Mouse (Mus musculus) c-Kit-positive CD71-negative TER-119-negative erythroid progenitor cells, embryonic 14.5 days (primary cell): ENCODE data around the gene Mcm2.

Experiments
- DNase-seq: peaks from one replicate; pipeline ENCODE4 v3.0.0-alpha.2; 2013; ENCODE audit warnings: low read depth

Mcm2 gene

DNA sequence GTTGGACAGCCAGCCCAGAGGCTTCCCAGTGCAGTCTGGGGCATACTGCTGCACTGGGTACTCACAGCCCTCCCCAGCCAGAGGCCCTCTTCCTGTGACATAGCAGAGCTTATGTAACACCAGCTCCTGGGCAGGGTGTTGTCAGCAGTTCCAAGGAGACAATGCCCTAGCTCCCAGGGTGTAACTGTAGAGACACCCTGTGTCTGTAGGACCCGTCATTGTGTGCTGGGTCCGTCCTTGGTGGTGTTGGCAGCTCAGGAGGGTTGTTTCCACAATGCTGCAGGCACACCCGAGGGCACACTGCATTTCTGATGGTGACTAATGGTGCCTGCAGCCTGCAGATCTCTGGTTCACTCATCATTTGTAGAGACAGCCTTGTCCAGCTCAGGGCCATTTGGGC is 28.3 kb upstream of the Mcm2 start:
- DNase-seq, result no peak

DNA sequence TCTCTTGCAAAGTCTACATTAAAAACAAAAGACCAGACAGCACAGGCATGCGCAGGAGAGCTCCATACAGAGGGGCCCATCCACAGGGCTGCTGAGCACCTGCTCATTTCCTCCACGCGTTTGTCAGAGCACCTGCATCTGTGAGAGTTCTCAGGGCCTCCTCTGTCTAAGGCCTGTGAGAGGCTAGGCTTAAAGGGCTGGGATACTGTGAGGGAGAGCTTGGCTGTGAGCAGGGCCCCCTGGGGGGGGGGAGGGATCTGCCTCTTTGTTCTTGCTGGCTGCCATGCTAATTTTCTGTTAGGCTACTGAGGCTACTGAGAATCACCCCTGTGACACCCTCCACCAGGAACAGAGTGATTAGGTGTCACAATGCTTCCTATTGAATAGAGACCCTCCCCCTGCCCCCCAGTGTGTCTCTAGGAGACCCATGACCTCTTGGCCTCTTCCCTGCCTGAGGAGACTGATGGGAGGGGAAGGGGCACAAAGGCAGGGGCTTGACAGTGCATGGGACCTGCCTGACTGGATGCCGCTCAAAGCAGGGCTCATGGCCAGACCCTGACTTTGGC is 27.1 kb upstream of the Mcm2 start:
- DNase-seq, result no peak

DNA sequence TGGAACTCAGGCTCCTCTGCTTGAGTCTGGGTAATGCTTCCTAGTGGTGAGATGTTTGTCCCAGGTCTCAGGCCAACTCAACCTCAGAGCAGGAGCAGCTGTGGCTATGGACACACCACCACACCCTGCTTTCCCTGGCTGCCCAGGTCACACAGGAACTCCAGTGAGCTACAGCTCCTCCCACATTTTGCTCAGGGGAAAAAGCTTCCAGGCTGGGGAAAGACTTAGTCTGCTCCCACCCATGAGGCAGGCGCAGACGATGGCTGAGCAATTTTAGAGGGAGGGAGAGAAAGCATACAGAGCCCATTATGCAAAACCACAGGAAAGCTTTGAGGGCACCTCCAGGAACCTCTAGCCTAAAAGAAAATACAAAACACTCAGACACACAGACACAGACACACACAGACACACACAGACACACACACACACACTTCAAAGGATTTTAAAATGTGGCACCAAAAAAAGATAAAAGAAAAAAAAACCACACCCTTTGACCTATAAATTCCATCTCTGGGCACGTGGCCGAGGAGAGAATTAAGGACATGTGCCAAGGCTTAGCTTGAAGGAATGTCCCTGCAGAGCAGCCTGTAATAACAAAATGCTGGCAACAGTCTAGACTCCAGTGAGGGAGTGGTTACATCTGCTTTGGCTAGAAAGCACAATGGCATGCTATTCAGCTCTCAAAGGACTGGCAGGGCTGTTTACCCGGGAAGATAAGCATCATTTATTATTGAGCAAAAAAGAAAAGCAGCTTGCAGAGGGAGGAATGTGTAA is 26.1 kb upstream of the Mcm2 start:
- DNase-seq, result no peak

DNA sequence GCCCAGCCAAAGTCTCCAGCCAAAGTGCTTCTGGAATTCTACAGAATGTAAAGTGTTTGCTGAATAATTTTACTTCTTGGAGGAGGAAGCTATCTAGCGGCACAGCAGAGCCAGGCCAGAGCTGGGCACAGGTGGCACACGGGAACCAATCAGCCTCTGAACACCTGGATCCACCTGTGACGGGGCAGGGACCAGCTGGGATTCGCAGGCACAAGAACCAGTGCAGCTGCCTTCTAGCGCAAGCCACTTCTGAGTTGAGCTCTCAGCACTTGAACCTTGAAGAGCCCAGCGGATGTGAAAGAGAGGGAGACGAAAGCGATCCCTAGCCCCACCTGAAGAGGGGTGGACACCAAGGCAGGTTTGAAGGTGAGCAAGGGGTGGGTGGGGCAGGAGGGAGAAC is 20.2 kb upstream of the Mcm2 start:
- no peak for DNase-seq

DNA sequence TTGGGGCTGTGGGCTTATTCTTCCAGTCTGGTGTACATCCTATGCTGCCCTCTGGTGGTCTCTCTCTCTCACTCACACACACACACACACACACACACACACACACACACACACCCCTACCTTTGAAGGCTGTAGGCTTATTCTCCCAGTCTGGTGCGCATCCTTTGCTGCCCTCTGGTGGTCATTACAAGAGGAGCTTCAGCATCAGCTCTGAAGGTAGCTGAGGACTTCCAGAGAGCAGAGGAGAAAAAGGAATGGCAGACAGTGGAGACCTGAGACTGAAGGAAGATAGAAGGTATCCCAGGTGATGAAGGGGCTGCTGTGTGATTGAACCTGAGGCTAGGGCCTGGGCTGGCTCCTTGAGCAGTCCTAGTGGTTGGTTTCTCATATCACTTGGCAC is 17.6 kb upstream of the Mcm2 start:
- no peak for DNase-seq

DNA sequence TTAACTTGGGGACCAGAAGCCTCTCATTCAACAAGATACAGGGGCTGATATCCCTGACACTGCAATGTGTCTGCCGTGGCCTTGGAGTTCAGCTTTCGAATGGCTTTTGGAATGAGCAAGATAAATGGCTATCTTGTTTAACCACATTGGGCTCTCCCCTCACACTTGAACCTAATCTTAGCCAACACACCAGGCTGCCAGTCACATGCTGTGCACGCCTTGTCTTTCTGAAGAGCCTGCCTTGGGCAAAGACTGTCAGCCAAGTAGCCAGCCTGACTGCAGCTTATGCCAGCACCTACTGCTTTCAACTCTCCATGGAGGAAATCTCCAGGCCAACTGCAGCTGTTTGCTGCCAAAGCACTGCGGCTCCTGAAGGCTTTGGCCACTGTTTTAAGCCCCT is 16.9 kb upstream of the Mcm2 start:
- DNase-seq, result no peak

DNA sequence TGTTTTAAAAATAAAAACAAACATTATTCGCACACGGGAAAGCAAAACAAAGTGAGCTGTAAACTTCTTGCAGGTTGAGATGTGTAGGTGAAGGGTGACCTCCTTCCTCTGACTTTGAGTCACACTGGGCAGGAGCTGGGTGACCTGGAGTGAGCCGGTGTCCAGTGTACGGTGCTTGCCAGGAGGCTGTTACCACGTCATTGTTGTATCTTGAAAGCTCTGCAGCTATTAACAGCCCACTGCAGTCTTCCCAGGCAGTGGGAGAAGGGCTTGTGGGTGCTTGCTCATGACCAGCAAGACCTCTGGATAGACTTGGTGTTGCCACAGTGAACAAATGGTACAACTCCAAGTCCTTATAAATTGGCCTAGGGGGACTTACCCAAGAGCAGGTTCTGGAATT is 16.2 kb upstream of the Mcm2 start:
- no peak for DNase-seq

DNA sequence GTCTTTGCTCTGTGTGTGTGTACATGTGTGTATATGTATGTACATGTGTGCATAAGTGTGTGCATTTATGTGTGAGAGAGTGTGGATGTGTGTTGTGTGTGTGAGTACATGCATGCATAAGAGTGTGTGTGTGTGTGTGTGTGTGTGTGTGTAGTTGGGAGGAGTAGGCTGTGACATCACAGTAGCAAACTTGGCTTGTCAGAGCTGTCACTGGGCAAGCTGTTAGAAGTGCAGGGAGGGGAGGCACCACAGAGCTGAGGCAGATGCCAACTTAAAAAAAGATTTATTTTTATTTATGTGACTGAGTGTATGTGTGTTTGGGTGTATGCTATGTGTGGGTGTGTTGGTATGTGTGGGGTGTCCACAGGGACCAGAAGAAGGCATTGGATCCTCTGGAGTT is 14.9 kb upstream of the Mcm2 start:
- DNase-seq, result no peak

DNA sequence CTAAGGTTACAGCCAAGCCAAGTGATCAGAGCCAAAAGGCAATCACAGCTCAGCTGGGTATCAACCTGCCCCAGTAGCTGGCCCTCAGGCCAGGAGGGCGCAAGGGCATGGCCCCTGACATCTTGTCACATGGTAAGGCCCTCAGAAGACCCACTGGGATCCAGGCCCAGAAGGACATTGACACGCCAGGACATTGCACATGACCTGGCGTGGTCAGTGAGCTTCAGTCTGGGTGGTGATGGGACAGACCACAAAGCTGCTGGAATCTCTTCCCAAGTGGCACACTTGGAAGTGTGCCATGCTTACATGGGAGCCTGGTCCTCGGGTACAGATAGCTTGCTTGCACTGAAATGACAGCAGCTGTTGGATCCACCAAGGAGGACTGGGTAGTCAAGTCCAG is 14.4 kb upstream of the Mcm2 start:
- DNase-seq, result no peak

DNA sequence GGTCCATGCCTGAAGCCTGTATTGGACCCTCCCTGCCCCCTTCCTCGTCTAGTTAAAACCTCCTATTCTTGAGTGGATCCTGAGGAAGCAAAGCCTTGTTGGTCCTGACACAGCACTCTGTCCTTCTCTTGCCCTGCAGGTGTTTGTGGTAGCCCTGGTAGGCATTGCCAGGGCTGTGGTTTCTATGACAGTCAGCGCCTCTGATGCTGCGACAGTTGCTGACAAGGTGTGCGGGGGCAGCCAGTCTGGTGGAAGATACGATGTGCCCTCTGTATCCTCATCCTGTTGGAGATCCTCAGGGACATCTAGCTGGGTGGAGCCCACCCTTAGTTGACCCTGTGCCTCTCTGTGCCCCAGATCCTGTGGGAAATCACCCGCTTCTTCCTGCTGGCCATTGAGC is 10.6 kb upstream of the Mcm2 start:
- DNase-seq, result no peak

DNA sequence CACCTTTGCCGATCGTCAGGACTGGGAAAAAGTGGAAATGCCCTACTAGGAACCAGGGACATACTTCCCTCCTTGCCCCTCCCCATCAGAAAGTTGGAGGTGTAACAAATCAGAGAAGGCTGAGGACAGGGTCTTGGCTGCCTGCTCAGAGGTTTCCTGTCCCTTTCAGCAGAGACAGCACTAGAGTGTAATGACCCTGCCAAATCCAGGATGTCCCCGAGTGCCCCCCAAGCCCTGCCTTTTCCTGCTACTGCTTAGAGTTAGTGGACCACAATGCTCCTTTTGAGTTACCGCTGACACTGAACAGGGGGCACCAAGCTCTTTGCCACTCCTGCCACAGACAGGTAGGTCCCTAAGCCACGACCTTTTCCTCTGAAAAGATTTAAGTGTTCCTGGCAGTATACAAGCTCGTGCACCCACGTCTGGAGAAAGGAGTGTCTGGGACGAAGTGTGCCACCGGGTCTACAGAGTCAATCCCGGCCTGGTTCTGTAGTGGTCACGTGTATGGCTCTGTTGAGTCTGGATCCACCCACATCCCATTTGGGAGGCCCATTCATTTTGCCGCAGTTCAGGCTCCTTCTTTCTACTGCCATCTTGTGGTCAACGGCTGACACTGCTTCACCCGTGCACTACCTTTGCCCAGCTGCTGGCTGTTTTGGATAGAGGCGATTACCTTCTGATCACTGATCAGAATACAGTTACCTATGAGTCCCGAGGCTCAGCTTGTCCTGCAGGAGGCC is 8.0 kb upstream of the Mcm2 start:
- DNase-seq, result peak; percentile 54

DNA sequence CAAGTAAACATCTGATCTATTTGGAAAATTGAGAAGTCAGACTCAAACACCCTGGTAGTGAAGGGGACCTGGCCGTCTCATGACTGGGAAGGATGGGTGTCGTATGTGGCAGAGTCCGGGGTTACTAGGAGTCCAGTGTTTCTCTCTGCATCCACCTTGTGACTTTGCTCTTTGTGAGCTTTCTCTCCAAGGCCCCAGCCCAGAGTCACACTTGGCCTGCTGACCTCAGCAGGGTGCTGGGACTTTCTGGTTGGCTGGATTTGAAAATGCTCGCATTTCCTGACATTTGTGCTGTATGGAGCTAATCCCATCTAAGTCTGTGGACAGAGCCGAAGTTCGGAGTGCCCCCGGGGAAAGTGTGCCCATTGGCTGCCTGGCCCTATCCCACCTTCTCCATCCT is 6.5 kb upstream of the Mcm2 start:
- DNase-seq, result no peak

DNA sequence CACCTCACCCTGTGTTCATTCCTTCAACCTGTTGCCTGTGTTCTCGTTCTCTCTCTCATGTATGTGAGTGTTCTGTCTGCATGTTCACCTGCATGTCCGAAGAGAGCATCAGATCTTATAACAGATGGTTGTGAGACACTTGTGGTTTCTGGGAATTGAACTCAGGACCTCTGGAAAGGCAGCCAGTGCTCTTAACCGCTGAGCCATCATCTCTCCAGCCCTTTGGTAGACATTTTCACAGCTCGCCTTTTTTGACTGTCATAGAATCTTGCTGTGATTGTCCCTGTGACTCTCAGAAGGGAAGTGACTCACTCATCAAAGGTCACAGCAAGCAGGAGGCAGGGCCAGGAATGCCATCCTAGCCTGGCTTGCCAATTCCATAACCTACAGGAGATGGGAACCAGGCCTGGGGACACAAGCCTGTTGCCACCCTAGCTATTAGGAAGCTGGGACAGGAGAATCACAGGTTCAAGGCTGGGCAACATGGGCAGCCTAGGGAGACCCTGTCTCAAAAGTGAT is 5.9 kb upstream of the Mcm2 start:
- DNase-seq, result no peak

DNA sequence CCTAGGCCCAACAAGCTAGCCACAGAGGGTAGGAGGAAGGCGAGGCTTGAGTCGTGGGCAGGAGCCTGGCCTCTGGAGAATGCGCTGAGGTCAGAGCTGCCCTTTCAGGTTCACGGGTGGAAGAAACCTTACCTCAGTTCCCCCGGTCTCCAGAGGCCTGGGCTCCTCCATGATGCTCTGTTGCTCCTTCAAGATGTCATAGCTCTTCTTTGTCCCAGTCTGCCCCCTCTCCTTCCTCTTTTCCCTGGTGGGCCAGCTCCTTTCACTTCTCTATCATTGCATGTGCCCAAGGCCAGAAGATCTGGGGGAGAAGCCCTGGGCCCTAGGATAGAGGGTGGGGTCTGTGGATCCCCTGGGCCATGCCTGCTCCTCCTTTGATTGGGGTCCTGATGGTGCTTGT is 5.1 kb upstream of the Mcm2 start:
- no peak for DNase-seq

DNA sequence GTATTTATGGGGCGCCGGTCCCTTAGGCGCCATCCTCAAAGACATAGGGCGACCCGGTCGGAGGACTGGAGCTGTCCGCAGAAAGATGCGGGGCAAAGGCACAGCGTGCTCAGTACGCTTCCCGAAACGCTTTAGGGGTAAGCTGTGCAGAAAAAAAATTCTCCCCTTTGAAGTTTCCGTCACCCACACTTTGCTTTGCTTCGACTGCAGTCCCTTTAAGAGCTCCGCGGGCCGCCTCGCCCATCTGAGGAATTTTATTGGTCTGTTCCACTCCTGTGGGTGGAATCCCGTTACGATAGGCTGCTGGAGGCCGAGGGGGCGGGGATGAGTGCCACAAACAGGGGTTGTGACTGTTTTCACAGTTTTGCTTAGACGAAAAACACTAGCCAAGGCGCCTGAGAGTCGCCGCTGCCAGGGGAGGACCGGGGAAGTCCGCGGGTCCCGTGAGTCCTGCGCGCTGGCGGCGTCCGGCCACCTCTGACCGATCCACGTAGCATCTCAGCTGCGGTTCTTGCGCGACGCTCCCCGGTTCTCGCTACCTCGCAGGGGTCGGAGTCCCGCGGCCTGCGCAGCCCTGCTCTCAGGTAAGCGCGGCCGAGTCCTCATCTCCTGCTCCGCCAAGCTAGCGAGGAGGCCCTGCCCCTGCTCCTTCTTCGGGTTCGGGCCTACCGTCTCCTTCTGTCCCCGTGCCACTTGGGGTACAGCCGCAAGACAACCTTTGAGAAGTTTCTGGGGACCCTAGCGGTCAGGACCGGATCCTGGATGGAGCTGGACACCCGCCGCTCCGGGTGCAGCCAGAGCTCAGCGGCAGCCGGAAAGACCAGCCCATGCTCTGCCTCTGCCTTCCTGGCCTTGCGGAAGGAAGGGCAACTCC is 3.6 kb upstream of the Mcm2 start, which contains the start of gene Tpra1:
Tpra1 (plus strand) TSS at position 305 of the 874 bp plus-strand sequence.
- peak; percentile 92 for DNase-seq

DNA sequence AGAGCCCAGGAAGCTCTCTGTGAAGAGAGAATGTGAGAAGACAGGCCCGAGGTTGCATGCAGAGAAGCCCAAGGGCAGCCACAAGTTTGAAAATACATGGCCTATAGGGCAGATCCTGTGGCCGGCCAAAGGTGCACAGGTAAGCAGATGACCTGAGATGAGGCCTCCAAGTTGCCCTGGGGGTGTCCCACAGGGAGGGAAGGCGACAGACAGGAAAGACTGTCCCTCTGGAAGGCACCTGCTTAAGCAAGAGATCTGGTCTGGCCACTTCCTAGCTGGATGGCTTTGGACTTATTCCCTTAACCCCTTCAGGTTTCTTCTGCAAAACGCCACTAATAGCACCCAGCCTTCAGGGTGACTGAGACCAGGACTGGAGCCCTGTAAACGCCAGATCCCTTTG is 2.9 kb upstream of the Mcm2 start:
- no peak for DNase-seq

DNA sequence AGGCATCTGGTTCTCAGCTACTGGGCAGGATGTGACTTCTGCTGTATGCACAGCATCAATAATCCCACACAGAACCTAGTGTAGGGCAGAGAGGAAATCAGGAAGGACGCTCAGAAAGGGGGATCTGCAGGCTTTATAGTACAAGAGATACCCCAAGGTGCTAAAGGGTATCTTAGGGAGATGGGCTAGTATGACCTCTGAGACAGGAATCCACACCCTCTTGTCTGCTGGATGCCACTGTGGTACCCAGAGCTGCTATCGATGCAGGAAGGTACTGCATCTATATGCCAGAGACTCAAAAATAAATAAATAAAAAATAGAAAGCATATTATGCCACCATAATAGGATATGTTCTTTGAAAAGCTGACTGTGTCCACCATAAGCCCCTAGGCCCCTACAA is 1.0 kb upstream of the Mcm2 start:
- DNase-seq, result no peak

DNA sequence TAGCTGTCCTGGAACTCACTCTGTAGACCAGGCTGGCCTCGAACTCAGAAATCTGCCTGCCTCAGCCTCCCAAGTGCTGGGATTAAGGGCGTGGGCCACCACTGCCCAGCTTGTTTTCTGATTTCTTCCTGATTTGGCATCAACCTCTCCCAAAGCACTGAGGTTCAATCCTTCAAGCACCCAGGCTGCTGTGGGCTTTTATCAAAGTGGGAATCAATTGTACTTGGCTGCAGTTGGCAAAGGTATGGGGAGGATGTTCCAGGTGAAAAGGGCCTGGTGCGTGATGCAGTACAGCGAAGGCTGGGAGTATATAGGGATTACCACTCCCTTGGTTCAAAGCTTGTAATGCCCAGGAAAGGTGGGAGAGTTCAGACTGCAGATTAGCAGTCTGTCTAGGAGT is 506 bp upstream of the Mcm2 start:
- no peak for DNase-seq

DNA sequence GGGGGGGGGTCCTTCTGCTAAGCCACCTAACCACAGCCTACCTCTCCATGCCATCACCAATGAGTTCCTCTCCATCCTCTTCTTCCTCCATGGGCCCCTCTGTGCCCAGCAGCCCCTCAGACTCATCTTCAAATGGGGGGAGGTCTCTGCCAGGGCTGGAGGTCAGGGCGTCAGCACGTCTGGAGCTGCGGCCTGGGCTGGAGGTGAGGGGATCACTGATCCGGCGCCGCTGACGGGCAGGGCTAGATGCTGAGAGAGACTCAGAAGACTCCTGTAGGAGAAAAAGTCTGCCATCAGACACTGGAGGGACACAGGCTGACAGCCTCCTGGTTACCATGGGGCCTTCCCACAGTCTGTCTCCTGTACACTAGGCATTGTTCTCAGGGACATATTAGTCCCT is 1.3 kb downstream of the Mcm2 start:
- no peak for DNase-seq

DNA sequence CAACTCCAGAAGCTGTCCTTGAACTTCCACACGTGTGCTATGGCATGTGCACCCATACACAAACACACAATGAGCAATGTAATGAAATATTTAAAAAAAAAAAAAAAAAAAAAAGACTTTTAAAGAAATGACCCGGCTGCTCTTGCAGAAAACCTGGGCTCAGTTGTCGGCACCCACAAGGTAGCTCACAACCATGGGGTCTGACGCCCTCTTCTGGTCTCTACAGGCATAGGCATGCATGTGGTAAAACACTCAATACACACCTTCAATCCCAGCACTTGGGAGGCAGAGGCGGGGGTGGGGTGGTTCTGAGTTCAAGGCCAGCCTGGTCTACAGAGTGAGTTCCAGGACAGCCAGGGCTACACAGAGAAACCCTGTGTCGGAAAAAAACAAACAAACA is 2.6 kb downstream of the Mcm2 start:
- no peak for DNase-seq

DNA sequence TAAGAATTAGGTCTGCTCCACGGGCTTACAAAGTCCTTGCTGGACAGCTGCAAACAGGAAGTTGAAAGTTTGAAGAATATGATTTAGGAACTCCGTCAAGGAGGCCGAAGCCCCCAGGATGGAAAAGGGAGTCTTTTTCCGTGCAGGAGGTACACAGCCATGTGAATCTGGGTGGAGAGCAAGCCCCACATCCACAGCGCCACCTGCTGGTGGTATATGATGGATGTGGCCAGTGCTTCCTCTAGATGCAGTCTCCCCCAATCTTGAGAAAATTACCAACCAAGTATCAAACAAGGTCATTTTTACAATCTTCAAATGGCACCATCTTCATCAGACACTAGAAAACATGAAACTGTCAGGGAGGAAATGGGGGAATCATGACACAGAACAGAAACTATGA is 5.0 kb downstream of the Mcm2 start:
- no peak for DNase-seq

DNA sequence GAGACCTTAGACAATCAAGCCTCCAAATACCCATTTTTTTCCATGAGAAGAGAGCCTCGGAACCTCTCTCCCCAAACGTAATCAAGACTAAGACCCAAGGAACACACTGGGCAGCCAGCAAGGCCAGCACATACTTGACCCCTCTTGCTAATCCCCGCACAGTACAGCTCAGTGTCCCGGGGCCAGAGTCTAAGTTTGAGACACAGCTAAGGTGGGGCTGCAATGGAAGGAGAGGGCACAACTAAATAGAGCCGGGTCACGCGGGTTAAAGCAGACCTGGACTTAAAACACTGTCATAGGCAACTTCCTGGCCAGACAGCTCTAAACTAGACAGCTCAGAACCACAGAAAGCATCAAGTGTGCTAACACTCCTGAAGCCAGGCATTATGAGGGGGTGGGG is 7.7 kb downstream of the Mcm2 start:
- no peak for DNase-seq
